Mouse (Mus musculus) limb, embryonic 14.5 days (tissue): ENCODE data around the gene Shc2. TPM values are rescaled to one million over a fixed set of nuclear protein-coding genes. Genes with fewer than 3 reads are reported as not detected.

ENCODE experiments used
- ATAC-seq: fragments of 200-750 bp; cut with Nextera tagmentation; 2 replicates; pipeline ENCODE4 v1.8.0; 2017; ENCODE audit warnings: low read depth, moderate number of reproducible peaks, moderate TSS enrichment; ENCODE audit not compliant: low FRiP score
- DNase-seq: peaks from one replicate; pipeline ENCODE4 v3.0.0-alpha.2; 2015; ENCODE audit warnings: low spot score
- H3K27ac ChIP-seq: fragments of 300-500 bp; sonication (generic); replicated peaks from 2 replicates; pipeline ENCODE4 v1.5.1; 2014; ENCODE audit warnings: low read depth, mild to moderate bottlenecking, low read length, moderate library complexity, mixed read lengths
- H3K27me3 ChIP-seq: fragments of 300-500 bp; sonication (generic); 2 replicates; pipeline ENCODE4 v1.6.1; 2014; ENCODE audit warnings: low read length, mixed read lengths; ENCODE audit not compliant: control insufficient read depth, insufficient read depth
- H3K36me3 ChIP-seq: fragments of 300-500 bp; sonication (generic); 2 replicates; pipeline ENCODE4 v1.6.1; 2014; ENCODE audit warnings: mild to moderate bottlenecking, low read length, moderate library complexity, mixed read lengths; ENCODE audit not compliant: control insufficient read depth, insufficient read depth
- H3K4me1 ChIP-seq: fragments of 300-500 bp; sonication (generic); 2 replicates; pipeline ENCODE4 v1.6.1; 2014; ENCODE audit warnings: antibody characterized with exemption, low read length, mixed read lengths; ENCODE audit not compliant: control insufficient read depth, insufficient read depth
- H3K4me2 ChIP-seq: fragments of 300-500 bp; sonication (generic); replicated peaks from 2 replicates; pipeline ENCODE4 v1.6.1; 2014; ENCODE audit warnings: low read depth, mild to moderate bottlenecking, low read length, moderate library complexity; ENCODE audit not compliant: severe bottlenecking
- H3K4me3 ChIP-seq: fragments of 300-500 bp; sonication (generic); replicated peaks from 2 replicates; pipeline ENCODE4 v1.5.1; 2014; ENCODE audit warnings: low read length
- H3K9ac ChIP-seq: fragments of 300-500 bp; sonication (generic); 2 replicates; pipeline ENCODE4 v1.6.1; 2014; ENCODE audit warnings: mild to moderate bottlenecking, low read depth, low read length, moderate library complexity; ENCODE audit not compliant: severe bottlenecking
- H3K9me3 ChIP-seq: fragments of 300-500 bp; sonication (generic); 2 replicates; pipeline ENCODE4 v1.6.1; 2016; ENCODE audit warnings: low read length; ENCODE audit not compliant: control insufficient read depth
- POLR2A ChIP-seq: fragments of 200-500 bp; IDR thresholded peaks from 2 replicates; pipeline ENCODE4 v1.8.0; 2012; ENCODE audit warnings: inconsistent platforms, mild to moderate bottlenecking, moderate library complexity, borderline replicate concordance; ENCODE audit not compliant: insufficient read depth, insufficient read length; ENCODE audit errors: extremely low read depth
- WGBS: fragments of 180-500 bp; shearing (Covaris S2); extraction: QIAGEN DNeasy Blood & Tissue Kit; methylation state at CpG from one replicate; pipeline ENCODE4 v1.1.7; 2014; 5-methylcytosine and 5-hydroxymethylcytosine counted together
- polyA plus RNA-seq, 2 experiments: library from polyadenylated mRNA; depleted of rRNA in 1 of 2; stranded (reverse) in 1 of 2; unstranded in 1 of 2; fragments of >200 nt; fragmentation: Nextera tagmentation in 1 of 2; extraction: Ambion mirVana in 1 of 2; gene quantifications; 2 replicates each; pipeline versions ENCODE4 v1.2.1 to v1.2.3; 2012 to 2014

Gene Shc2
- polyA plus RNA-seq, 2 experiments = 9.0 to 30.2 TPM

DNA sequence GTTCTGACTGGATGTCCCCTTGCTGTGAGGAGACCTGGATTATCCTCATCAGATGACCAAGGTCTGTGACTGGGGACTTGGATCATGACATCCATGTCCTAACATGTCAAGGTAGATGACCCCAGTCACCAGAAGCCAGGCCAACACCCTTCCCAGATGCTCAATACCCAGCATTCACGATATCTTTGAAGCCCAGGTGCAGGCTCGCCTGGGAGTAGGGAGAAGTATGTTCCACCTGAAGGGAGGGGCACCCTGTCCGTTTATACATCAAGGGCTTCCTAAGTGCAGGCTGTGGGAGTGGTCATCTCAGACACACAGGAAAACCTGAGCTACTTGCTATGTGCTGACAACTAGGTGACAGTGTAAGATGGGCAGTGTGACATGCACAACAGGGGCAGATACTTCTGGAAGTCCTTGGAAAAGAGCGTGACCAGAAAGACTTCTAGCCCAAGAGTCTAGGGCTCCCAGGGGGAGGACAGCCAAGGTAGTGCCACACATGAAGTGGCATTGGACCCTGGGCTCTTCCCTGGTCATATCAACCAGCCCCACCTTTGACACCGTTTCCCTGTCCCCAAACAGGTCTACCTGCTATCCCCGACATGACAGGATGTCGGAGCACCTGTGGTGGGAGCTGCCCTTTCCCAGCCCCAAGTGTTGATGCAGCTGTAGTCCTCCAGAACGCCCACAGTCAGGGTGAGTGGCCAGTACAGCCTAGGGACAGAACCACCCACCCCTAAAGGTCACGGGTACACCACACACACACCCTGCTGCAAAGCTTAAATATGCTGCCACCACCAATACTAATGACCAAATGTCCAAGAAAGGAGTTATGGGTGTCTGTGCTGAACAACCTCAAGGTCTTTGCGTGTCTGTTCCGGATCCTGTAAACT is 43.1 kb upstream of the Shc2 start:
- Histone ChIP-seq H3K4me2 (peak overlapping the region; percentile 67), H3K27me3 (no peaks in the 10 kb centered on the region), H3K4me1 (peaks cover 16% of the 10 kb centered on the region), H3K4me3 (peak overlapping the region; percentile 78), H3K27ac (peak overlapping the region; percentile 71), H3K9me3 (no peaks in the 10 kb centered on the region), H3K9ac (peak overlapping the region; percentile 82), H3K36me3 (peaks cover 23% of the 10 kb centered on the region)
- DNase-seq = no peak
- no peak for TF ChIP-seq POLR2A
- WGBS = 34% methylated on average over 11 of the region's 11 CpGs
- ATAC-seq = no peak

DNA sequence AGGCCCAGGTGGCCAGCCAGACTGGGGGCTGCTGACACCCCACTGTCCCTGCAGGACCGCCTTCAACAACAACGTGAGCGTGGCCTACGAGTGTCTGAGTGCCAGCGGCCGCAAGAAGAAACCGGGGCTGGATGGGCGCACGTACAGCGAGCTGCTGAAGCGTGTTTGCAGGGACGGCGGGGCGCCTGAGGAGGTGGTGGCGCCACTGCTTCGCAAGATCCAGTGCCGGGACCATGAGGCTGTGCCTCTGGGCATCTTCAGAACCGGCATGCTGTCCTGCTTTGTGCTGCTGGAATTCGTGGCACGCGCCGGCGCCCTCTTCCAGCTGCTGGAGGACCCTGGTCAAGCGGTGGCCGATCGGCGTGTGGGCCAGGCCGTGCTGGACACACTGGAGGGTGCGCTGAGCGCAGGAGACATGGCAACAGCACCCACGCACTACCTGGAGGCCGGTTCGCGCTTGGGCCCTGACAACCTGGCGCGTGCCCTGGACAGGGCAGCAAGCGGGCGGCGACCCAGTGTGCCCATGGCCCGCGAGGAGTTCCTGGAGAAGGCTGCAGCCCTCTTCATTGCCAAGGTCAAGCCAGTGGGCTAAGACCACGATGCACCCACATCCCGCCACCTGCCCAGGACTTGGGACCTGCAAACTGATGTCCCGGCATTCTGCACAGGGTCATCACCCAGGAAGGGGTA is 37.8 kb upstream of the Shc2 start:
- TF ChIP-seq POLR2A = no peak
- Histone ChIP-seq H3K4me1 (peaks cover 1% of the 10 kb centered on the region), H3K4me2 (no peak overlapping the region), H3K27ac (no peak overlapping the region), H3K27me3 (no peaks in the 10 kb centered on the region), H3K9me3 (no peaks in the 10 kb centered on the region), H3K36me3 (peaks cover 12% of the 10 kb centered on the region; the same call in 1 of the 2 replicates), H3K4me3 (no peak overlapping the region), H3K9ac (no peak overlapping the region)
- ATAC-seq = no peak
- WGBS = 48% methylated on average over 38 of the region's 44 CpGs
- no peak for DNase-seq

DNA sequence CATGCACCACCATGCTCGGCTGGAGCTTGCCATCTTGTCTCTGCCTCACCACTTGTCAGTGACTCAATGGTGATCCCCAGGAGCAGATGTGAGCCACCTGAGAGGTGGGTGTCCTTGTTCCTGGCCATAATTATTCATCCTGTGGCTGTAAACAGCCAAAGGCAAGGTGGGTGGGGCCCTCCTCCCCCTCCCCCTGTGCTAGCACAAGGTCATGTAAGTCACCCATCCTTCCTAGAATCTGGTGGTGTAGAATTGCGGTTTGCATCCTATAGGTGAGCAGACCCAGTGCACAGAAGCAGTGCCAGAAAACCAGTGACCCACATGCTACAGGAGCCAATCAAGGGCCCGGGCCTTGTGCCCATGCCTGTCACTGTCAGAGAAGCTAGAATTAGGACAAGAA is 35.3 kb upstream of the Shc2 start:
- 94% methylated on average over 3 of the region's 3 CpGs for WGBS
- no peak for TF ChIP-seq POLR2A

DNA sequence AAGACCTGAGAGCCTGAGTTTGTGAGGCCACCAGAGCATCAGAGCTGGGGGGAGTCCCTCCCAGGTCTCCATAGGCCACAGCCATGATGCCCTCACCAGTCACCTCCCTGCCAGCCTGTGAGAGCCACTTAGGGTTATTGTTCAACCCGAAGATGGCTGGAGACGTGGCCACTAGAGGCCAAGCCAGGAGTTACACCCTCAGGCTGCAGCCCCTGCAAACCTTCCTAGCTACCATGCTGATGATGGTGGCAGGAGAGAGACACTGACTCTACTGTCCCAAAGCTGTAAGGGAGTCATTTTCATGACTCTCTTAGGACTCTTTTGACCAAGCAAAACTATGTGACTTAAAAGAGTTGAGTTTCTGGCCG is 34.4 kb upstream of the Shc2 start:
- TF ChIP-seq POLR2A = no peak
- Histone ChIP-seq H3K36me3 (peaks cover 12% of the 10 kb centered on the region; the same call in 1 of the 2 replicates), H3K27ac (no peak overlapping the region), H3K4me2 (no peak overlapping the region), H3K27me3 (no peaks in the 10 kb centered on the region), H3K9me3 (no peaks in the 10 kb centered on the region), H3K4me1 (peaks cover 6% of the 10 kb centered on the region), H3K9ac (no peak overlapping the region), H3K4me3 (no peak overlapping the region)
- DNase-seq = no peak
- no peak for ATAC-seq
- 58% methylated on average over 3 of the region's 3 CpGs for WGBS

More for the DNA sequence above, 35.3 kb upstream of the Shc2 start:
- Histone ChIP-seq H3K4me2 (no peak overlapping the region), H3K9me3 (no peaks in the 10 kb centered on the region), H3K27me3 (no peaks in the 10 kb centered on the region), H3K27ac (no peak overlapping the region), H3K36me3 (peaks cover 12% of the 10 kb centered on the region; the same call in 1 of the 2 replicates), H3K9ac (no peak overlapping the region), H3K4me3 (no peak overlapping the region), H3K4me1 (peaks cover 6% of the 10 kb centered on the region)
- no peak for ATAC-seq
- DNase-seq = no peak

DNA sequence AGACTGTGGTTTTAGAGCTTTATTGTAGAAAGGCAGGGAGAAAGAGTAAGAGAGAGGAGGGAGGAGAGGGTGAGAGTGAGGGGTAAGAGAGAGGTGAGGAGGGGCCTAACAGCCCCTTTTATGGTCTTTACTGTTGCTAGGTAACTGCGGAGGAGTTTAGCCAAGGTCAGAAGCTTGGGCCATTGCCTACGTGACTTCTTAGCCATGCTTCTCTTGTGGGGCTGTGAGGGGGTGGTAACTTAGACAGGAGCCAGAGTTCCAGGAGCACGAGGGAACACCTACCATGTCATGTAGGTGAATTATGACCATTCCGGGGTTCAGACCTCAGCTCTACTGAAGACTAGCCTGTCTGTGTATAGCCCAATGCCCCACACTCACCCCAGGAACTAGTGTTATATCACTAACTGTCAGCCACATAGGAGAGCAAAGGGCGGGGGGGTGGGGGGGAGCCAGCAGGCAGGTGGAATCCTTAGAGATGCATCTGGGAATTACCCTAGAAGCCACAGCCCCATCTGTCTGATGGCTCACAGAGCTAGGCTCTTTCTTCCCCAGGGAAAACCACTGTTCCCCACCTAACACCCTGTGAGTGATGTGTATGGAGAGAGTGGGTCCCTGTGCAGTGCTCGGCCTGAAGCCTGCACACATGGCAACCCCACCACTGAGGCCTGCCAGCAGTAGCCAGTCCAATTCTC is 33.8 kb upstream of the Shc2 start:
- H3K27ac ChIP-seq = no peak overlapping the region
- no peak overlapping the region for H3K9ac ChIP-seq
- H3K4me1 ChIP-seq = peaks cover 6% of the 10 kb centered on the region
- H3K9me3 ChIP-seq = no peaks in the 10 kb centered on the region
- H3K36me3 ChIP-seq = peaks cover 12% of the 10 kb centered on the region; the same call in 1 of the 2 replicates
- H3K4me2 ChIP-seq = no peak overlapping the region
- H3K27me3 ChIP-seq = no peaks in the 10 kb centered on the region
- 55% methylated on average over 6 of the region's 6 CpGs for WGBS
- TF ChIP-seq POLR2A = no peak
- DNase-seq (no peak), ATAC-seq (no peak)
- H3K4me3 ChIP-seq = no peak overlapping the region
